Mouse (Mus musculus) forebrain, embryonic 11.5 days (tissue): ENCODE measurements around the gene Magea4. TPM values are rescaled to one million over a fixed set of nuclear protein-coding genes. Genes with fewer than 3 reads are reported as not detected.
A peak's percentile ranks its signal among the peaks of the same experiment; 100 is the strongest.

Source experiments
- ATAC-seq: fragments of 200-750 bp; cut with Nextera tagmentation; replicated peaks from 2 replicates; pipeline ENCODE4 v1.8.0; 2017; ENCODE audit warnings: moderate TSS enrichment; ENCODE audit not compliant: low FRiP score
- DNase-seq: peaks from one replicate; pipeline ENCODE4 v3.0.0-alpha.2; 2017; ENCODE audit warnings: low spot score
- H3K27ac ChIP-seq: fragments of 300-500 bp; sonication (generic); 2 replicates; pipeline ENCODE4 v1.5.1; 2014; ENCODE audit warnings: low read depth, low read length
- H3K27me3 ChIP-seq: fragments of 300-500 bp; sonication (generic); 2 replicates; pipeline ENCODE4 v1.6.1; 2014; ENCODE audit warnings: mild to moderate bottlenecking, low read length, mixed read lengths; ENCODE audit not compliant: control insufficient read depth, insufficient read depth
- H3K36me3 ChIP-seq: fragments of 300-500 bp; sonication (generic); 2 replicates; pipeline ENCODE4 v1.6.1; 2014; ENCODE audit warnings: mild to moderate bottlenecking, low read length, moderate library complexity, mixed read lengths; ENCODE audit not compliant: control insufficient read depth, insufficient read depth
- H3K4me1 ChIP-seq: fragments of 300-500 bp; sonication (generic); replicated peaks from 2 replicates; pipeline ENCODE4 v1.6.1; 2014; ENCODE audit warnings: low read length, mixed read lengths; ENCODE audit not compliant: control insufficient read depth, insufficient read depth
- H3K4me2 ChIP-seq: fragments of 300-500 bp; sonication (generic); 2 replicates; pipeline ENCODE4 v1.6.1; 2014; ENCODE audit warnings: low read depth, mild to moderate bottlenecking, low read length, moderate library complexity, mixed read lengths; ENCODE audit not compliant: severe bottlenecking
- H3K4me3 ChIP-seq: fragments of 300-500 bp; sonication (generic); 2 replicates; pipeline ENCODE4 v1.5.1; 2014; ENCODE audit warnings: low read depth, low read length
- H3K9ac ChIP-seq: fragments of 300-500 bp; sonication (generic); 2 replicates; pipeline ENCODE4 v1.6.1; 2014; ENCODE audit warnings: low read length
- H3K9me3 ChIP-seq: fragments of 300-500 bp; sonication (generic); 2 replicates; pipeline ENCODE4 v1.6.1; 2016; ENCODE audit warnings: low read length, mixed read lengths; ENCODE audit not compliant: control insufficient read depth
- WGBS: fragments of 180-500 bp; shearing (Covaris S2); extraction: QIAGEN DNeasy Blood & Tissue Kit; methylation state at CpG from one replicate; pipeline ENCODE4 v1.1.7; 2014; 5-methylcytosine and 5-hydroxymethylcytosine counted together
- microRNA counts: library from miRNA; unstranded; fragments of <30 nt; microRNA quantifications from one replicate; lab custom pipeline; 2015
- microRNA-seq: library from miRNA; unstranded; fragments of <30 nt; microRNA quantifications from one replicate; pipeline ENCODE4, GENCODE M21; 2016; ENCODE audit not compliant: insufficient number of aligned reads
- polyA plus RNA-seq: library from polyadenylated mRNA; unstranded; fragments of >200 nt; fragmentation: Nextera tagmentation; extraction: Ambion mirVana; gene quantifications from 2 replicates; pipeline ENCODE4 v1.2.1, GENCODE M21; 2014

The Magea4 gene
- not detected in 2 replicates for polyA plus RNA-seq

DNA sequence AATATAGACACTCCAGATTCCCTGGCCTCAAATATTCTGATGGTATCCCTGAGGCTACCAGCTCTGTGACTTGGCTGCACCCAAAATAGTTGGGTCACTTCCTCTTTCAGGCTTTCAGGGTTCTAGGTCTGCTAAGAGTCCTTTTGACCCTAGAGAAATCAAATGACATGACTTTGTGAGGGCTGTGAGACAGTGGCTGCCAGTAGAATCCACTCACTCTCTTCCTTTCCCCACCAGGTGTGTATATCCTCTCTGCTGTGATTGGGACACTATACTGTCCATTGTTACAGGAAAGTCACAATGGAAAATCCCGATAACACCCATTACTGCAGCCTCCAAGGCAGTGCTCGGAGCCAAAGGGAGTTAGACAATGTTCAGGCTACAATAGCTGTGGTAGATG, at the start of gene Magea4:
Gene Magea4, plus strand, starts transcription at position 301 of the 400 bp plus-strand sequence.
- Histone ChIP-seq H3K4me2 (no peak within 1 kb of the TSS), H3K27me3 (no peaks in the 10 kb centered on the region), H3K27ac (no peak within 1 kb of the TSS), H3K4me3 (no peak within 1 kb of the TSS), H3K9ac (no peak within 1 kb of the TSS), H3K4me1 (no peaks in the 10 kb centered on the region), H3K9me3 (no peaks in the 10 kb centered on the region), H3K36me3 (no peaks in the 10 kb centered on the region)
- ATAC-seq (no peak), DNase-seq (no peak)
- 81% methylated on average over 2 of the region's 2 CpGs for WGBS

DNA sequence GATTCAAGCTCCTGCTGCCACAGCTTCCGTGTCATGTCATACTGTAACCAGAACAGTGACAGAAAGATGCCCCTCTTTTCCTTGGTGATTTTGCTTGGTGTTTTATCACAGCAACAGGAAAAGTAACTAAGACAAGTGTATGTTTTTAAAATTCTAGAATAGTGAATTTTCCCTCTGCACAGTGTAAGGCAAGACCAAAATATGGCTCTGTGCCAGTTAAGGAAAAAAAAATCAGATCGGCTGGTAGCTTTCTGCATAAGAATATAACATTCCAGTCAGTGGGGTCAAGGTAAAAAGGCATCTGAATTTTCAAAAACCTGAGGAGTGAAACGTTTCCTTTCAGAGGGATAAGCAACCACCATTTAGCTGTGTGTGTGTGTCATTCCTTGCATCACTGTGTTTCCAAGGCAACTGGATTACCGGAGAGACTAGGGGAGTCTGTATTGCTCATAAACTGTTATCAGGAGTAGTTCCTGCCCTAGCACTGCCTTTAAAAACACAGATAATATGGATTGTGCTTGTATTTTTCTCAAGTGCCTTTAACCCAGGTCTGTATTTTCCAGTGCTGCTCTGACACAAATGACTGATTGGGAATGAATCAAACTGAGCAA, 18.8 kb upstream of the Magea4 start:
- WGBS: 60% methylated on average over 4 of the region's 4 CpGs
- no peak for DNase-seq
- Histone ChIP-seq H3K9me3 (no peaks in the 10 kb centered on the region), H3K4me2 (no peak overlapping the region), H3K9ac (no peak overlapping the region), H3K27ac (no peak overlapping the region), H3K36me3 (no peaks in the 10 kb centered on the region), H3K27me3 (no peaks in the 10 kb centered on the region), H3K4me3 (no peak overlapping the region), H3K4me1 (no peaks in the 10 kb centered on the region)
- ATAC-seq: no peak

DNA sequence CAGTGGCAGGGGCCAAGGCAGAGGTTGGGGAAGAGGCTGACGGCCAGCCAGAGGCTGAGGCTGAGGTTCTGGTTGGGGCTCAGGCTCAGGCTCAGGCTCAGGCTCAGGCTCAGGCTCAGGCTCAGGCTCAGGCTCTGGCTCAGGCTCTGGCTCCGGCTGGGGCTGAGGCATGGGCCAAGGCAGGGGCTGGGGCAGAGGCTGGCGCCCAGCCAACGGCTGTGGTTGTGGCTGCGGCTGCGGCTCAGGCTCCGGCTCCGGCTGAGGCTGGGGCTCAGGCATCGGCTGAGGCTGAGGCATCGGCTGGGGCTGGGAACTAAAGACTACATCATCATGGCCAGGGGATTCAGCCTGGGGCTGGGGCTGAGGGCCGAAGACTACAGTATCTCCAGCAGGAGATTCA, 48.8 kb downstream of the Magea4 start:
- no peaks in the 10 kb centered on the region for H3K27me3 ChIP-seq
- H3K4me2 ChIP-seq: no peak overlapping the region
- DNase-seq (no peak), ATAC-seq (no peak)
- no peak overlapping the region for H3K27ac ChIP-seq
- H3K9me3 ChIP-seq: no peaks in the 10 kb centered on the region
- no peaks in the 10 kb centered on the region for H3K36me3 ChIP-seq
- WGBS: 95% methylated on average over 11 of the region's 11 CpGs
- H3K9ac ChIP-seq: no peak overlapping the region
- no peak overlapping the region for H3K4me3 ChIP-seq
- no peaks in the 10 kb centered on the region for H3K4me1 ChIP-seq

MicroRNAs encoded within 50 kb of the gene (microRNA counts, 519-probe panel; counts per million panel counts)
- microRNA mmu-miR-224 (lab: Ali Mortazavi, UCI) (31.2 counts per million), microRNA mmu-miR-452 (lab: Ali Mortazavi, UCI) (31.2 counts per million)

Small RNAs within 50 kb of the gene (microRNA-seq; reads per million reads assigned to microRNA genes)
- gene Mir224 (290 reads per million, percentile 50 among the genes with 10 or more reads in this experiment), gene Mir452 (82.5 reads per million, percentile 32 among the genes with 10 or more reads in this experiment)

Other genes starting within 250 kb of the Magea4 start
- gene Fate1, start 249.0 kb upstream of the Magea4 start, polyA plus RNA-seq: not detected in 2 replicates
- 0.36 TPM in 1 of 2 replicates, not detected in the other for gene Cnga2, start 230.2 kb upstream of the Magea4 start, polyA plus RNA-seq
- 1.5 TPM in 2 replicates for gene Gabre, start 52.8 kb downstream of the Magea4 start, polyA plus RNA-seq
- not detected in 2 replicates for gene Magea10, start 164.8 kb downstream of the Magea4 start, polyA plus RNA-seq